Mouse (Mus musculus) cerebellum, adult 18-20 months (tissue): ENCODE results near the gene Ksr1.
"Not testable (repeated sequence)": the region's sequence is repeated elsewhere in the genome, so short reads cannot be mapped to it uniquely, and the experiment has no call there.

Source experiments
- DNase-seq, 2 experiments: peaks; one replicate each; pipeline ENCODE4 v3.0.0; 2021

Gene Ksr1

DNA sequence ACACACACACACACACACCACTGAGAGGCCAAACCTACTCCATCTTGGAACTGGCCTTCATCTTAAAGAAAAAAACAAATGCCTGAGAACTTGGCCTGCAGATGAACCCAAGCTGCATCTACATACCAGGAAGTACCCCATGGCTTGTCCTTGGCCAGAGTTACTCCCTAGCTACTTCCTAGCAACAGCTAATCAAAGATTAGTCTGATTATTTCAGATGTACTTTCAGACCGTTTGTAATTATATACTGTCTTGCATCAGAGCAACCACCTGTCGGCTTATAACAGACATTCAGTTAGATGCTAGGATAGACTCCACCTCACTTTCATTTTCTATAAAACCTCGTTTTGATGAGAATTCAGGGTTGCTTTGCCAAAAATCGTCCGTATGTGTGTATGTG lies 139.8 kb downstream of the Ksr1 start:
- DNase-seq, result no peak

- DNase-seq, result no peak
Observed at GRCm38 (mm10) chr11:79005578-79006394, 140.4 kb downstream of the Ksr1 start.

- no peak for DNase-seq
Observed at GRCm38 (mm10) chr11:79003769-79004638, 142.2 kb downstream of the Ksr1 start.

DNA sequence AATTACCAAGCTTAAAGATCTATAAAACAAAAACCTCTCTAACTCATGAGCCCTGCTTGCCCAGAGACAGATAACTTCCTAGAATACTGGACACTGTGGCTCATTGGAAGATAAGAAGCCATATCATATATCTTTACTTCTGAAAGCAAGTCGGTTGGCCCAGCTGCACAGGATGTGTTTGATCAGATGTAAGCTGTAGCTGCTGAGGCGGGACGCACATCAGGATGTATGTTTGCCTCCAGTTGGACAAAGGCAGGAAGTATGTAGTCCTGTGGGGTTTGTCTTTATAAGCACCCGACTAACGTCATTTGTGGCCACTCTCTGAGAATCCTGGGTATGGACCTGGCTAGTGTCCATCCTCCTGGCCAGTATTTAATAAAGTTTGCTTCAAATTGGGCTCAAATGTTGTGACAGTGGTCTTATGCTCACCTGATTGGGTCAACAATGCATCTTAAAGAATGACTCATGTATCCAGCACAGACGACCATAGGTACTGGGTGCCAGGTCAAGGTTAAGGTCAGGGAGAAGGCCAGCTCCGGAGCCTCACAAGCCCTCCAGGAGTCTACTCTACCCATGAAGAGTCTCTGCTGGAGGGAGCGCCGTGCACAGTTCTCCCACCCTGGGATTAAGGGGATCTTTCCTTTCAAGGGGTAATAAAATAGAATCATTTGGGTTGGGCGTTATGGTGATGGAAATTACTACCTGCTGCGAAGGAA lies 143.0 kb downstream of the Ksr1 start:
- no peak for DNase-seq

DNA sequence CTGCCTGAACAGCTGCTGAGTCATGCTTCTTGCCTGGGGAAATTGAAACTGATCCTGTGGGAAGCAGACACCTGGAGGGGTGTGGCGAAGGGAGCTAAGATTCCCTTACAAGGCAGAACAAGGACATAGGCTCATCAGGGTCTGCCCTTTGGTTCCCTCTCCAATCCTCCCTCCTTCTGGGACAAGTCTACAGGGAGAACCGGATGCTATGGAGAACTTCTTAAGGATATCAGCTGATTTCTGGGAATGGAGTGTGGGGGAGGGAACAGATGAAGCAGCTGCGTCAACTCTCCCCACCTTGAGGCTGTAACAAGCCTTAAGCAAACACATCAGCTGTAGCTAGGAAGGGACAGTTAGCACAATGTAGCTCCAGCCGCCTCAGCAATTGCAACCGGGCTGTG lies 143.7 kb downstream of the Ksr1 start:
- no peak for DNase-seq

GRCm38 (mm10) chr11:79001871-79002270 lies 144.3 kb downstream of the Ksr1 start:
- DNase-seq, result no peak

DNA sequence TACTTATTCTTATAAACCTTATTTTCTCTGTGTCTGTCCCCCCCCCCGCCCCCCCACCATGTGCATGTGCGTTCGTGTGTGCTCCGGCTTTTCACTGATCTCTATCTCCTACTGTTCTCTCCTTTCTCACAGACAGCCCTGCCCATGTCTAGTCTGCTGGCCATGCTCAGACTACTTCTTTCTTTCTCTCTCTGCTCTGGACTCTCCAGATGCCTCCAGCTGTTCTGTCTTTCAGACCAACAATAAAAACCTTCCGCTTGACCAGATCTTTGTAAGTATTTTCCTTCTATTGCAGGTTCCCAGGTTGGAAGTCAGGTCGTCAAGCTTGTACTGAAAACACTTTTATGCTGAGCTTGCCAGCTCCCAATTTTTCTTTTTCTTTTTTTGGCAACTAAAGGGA lies 147.1 kb downstream of the Ksr1 start:
- DNase-seq, result no peak

DNA sequence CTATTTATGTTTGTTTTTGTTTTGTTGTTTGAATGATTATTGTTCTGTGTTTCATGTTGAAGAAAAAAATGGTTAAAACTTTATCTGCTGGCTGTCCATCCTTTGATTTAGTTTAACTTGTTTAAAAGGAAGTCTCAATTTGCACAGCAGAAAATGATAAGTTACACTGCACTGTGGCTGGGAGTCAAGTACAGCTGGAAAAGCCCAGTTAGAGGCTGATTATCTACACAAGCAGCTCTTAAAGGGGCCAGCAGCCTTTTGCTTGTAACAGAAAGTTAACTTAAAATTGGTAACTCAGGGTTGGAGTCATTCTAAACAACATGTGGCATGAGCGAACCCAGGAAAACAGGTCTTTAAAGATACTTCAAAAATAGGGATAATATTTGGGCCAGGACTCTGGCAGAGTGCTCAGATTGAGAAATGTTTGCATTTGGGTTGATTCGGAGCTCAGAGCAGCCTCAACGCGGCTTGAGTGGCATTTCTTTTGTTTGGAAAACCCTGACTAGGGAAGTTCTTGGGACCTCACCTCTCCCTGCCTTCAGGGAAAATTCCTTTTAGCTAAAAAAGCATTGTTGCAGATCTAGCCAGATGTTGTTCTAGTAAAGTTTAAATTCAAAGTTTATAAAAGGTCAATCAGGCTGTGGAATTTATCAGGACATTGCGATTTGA lies 155.2 kb downstream of the Ksr1 start:
- not testable (repeated sequence) for DNase-seq

DNA sequence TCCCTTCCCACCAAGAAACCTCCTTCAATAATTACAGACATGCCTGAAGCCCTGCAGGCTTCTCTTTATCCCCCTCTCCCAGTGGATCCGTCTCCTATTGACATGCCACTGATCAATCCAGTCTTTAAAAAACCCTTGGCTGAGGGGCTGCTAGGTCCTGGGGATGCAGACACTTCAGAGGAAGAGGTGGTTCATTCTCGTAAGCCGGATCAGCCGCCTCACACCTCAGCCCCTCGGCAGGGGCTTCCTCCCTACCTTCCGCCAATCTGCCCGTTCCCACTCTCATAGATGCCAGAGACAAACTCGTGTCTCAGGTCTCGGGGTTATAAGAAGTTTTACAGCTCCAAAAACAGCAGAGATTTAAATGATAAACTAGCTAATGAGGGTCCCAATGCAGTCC lies 156.1 kb downstream of the Ksr1 start:
- DNase-seq, result no peak

- DNase-seq, result not testable (repeated sequence)
Observed at GRCm38 (mm10) chr11:78989206-78989605, 157.0 kb downstream of the Ksr1 start.

DNA sequence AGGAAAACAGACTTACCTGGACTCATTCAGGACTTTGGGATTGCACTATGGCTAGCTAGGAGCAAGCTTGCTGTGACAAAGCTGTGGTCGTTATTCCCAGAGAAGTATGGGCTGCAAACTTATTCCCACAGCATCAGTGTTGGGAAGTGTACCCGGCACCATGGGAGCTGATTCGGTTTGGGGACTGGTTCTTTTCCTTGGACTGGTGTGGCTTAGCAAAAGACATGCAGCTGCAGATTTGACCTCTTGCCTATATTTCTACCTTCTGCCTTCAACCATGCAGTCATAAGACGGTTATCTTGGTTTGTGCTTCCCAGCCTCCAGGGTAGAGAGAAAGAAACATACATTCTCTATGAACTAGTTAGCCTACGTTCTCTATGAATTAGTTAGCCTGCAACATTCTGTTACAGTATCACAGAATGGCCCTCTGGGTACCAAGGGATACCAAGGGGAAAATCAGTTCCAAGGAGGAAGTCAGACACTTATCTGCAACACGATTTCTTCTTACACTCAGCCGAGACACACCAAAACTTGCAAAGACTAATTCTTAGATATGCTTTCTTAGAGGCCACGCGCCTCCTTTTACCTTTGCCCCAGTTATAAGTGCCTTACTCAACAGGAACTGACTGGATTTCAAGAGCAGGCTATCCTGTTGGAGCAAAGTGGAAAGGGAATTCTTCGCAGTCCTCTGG lies 159.8 kb downstream of the Ksr1 start:
- DNase-seq, result no peak

DNA sequence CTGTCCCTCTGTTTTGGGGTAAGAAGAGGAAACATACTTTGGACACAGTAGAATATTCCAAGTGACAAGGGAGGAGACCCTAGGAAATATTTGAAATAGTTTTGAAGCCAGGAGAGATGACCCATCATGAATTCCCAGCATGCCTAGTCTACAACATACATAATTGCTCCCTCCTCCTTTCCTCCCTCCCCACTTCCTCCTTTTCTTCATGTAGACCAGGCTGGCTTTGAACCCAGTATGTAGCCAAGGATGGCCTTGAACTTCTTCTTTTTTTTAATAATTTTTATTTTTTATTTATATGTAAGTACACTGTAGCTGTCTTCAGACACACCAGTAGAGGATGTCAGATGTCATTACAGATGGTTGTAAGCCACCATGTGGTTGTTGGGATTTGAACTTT lies 160.7 kb downstream of the Ksr1 start:
- no peak for DNase-seq

GRCm38 (mm10) chr11:78984483-78985177 lies 161.6 kb downstream of the Ksr1 start, which contains the start of gene Lgals9:
Gene Lgals9 (minus strand): TSS chr11:78984946.
- DNase-seq, result no peak

- no peak for DNase-seq
Observed at GRCm38 (mm10) chr11:78983539-78983938, 162.7 kb downstream of the Ksr1 start.

DNA sequence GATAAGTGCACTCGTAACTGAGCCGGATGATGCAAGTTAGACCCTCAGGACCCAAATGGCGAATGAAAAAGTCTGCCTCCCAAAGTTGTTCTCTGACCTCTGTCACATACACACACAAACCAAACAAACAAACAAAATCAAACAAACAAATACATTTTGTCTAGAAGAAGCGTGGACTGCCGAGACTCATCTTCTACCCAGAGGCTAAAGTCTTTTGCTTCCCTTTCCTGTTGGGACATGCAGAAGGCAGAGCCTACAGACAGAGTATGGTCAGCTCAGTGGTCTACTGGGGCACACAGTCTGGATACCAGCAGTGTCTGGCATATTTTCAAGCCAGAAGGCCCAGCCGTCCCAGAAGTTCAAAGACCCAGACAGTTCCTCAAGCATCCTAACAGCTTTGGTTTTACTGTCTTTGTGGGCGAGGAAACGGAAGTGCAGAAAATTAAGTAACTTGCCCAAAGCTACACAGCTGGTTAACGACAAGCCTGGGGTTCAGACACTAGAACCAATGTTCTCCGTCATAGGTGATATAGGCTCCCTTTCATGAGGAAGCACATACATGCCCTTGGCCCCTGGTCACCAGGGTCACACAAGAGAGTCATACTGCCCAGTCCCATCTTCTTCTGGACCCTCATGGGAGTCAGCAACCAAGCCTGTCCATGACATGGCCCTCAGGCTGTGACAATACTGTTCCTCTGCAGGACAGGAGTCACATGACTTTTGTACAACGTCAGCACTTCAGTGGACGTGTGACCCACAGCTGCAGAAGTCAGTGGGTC lies 163.5 kb downstream of the Ksr1 start:
- no peak for DNase-seq

GRCm38 (mm10) chr11:78982042-78982441 lies 164.2 kb downstream of the Ksr1 start:
- DNase-seq, result no peak

DNA sequence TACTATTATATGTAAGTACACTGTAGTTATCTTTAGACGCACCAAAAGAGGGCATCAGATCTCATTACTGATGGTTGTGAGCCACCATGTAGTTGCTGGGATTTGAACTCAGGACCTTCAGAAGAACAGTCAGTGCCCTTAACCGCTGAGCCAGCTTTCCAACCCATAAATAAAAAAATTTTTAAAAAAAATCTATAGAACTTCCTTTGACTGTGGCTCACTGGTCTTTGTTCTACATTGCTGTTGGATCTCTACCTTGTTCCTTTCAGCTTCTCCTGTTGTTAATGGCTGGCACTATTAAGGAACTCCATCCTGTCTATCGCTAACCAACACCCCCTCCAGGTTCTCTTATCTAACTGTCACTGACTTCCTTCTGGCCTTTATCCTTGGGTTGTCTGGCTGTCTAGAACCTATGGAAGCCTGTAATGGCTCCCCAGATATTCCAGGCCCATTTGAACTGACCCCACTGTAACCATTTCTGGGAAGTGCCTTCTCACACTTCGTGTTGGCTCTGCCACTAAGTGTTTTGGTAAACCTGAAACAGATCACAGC lies 166.0 kb downstream of the Ksr1 start:
- no peak for DNase-seq

GRCm38 (mm10) chr11:78978176-78979019 lies 167.8 kb downstream of the Ksr1 start:
- DNase-seq, result no peak
